Mouse (Mus musculus): ENCODE data around the gene Ndel1.

GRCm38 (mm10) chr11:68839606-68840005, 32.1 kb downstream of the Ndel1 start:
- no peak for TF ChIP-seq CTCF (IDR thresholded peaks at IDR 0.05)
- TF ChIP-seq POLR2A (IDR thresholded peaks at IDR 0.05; ENCODE audit: insufficient read depth, low read depth, low read length) = no peak

All from heart, adult 2 months (tissue).